Mouse (Mus musculus): Measurements from ENCODE around the gene Wnt10b. TPM values are rescaled to one million over a fixed set of nuclear protein-coding genes. Genes with fewer than 3 reads are reported as not detected.

Gene Wnt10b
- polyA plus RNA-seq, 1 experiment from 2014 or later, result 0.11 TPM

DNA sequence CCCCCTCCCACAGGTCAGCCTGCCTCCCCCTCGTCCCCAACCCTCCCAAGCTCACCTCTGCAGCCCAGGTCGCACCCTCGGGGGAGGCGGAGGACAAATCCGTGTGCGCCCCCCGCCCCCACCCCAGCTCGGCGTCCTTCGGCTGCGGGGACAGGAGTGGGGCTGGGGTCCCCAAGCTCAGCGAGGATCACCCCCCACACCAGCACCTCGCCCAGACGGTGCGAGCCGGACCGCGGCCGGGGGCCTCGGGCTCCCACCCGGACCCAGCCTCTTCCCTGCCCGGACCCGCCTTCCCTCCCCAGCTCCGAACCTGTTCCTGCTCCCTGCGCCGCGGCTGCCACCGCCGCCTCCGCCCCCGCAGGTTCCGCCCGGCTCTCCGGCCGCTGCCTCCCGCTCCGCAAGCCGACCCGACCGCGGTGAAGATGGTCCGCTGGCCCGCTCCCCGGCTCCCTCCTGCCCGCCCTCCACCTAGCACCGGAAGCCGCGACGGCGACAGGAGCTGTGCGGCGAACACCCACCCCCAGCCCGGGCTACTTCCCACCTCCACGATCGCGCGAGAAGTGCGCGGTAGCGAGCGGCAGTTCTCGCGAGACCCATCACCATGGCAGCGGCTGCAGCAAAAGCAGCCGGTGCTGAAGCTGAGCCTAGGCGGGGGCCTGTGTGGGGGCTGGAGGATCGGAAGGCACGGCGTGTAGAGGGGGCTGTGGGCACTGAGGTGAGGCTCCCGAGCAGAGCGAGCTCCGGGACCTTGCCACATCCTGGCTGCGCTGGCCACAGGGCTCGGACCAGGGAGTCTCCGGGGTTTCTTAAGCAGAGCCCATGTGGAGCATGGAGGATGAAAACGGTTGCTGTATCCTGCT, 15.1 kb downstream of the Wnt10b start, which contains the start of gene Arf3:
Gene Arf3 (minus strand): TSS at position 545 of the 860 bp plus-strand sequence.
- Histone ChIP-seq H3K27ac (replicated peaks) (peak within 1 kb of the TSS; percentile 85), H3K9ac (ENCODE audit: low read length) (peak within 1 kb of the TSS; percentile 83), H3K4me2 (replicated peaks; ENCODE audit: low read depth) (peak within 1 kb of the TSS; percentile 92), H3K4me3 (ENCODE audit: low read depth, low read length) (peak within 1 kb of the TSS; percentile 98), H3K27me3 (ENCODE audit: control insufficient read depth, insufficient read depth, low read length) (no peaks in the 10 kb centered on the region), H3K4me1 (replicated peaks; ENCODE audit: control insufficient read depth, insufficient read depth) (no peaks in the 10 kb centered on the region), H3K36me3 (ENCODE audit: control insufficient read depth, insufficient read depth, low read length) (no peaks in the 10 kb centered on the region; the same call in 1 of the 2 replicates), H3K9me3 (ENCODE audit: control insufficient read depth, low read length) (no peaks in the 10 kb centered on the region)
- peak; percentile 96 for DNase-seq (ENCODE audit: low spot score)
- TF ChIP-seq CTCF (IDR thresholded peaks at IDR 0.05; ENCODE audit: low read depth), result no peak; the same call in 1 of the 2 replicates
- peak; percentile 100 for TF ChIP-seq EP300 (optimal IDR thresholded peaks at IDR 0.05)
- ATAC-seq (ENCODE audit: low FRiP score, low TSS enrichment), result peak; percentile 93
- under 1% methylated on average over 42 of the region's 76 CpGs for WGBS

DNA sequence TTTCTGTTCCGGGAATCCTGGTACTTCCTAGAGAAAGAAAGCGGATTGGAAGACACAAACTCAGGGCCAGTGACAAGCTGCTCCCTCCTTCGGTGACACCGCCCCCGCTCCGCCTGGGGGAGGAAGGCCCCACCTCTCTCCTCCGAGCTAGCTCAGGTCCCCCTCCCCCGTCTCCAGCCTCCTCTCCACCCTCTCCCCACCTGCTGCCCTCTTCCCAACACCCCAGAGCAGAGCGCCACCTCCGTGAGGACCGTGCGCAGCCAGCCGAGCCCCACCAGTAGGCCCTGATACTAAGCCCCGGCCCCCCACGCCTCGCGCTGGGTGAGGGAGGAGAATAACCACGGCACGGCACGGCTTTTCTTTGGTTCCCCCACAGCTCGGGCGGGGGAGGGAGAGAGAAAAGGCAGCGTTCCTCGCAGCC, 15.7 kb downstream of the Wnt10b start:
- peak overlapping the region; percentile 85 for H3K27ac ChIP-seq (replicated peaks)
- peak overlapping the region; percentile 83 for H3K9ac ChIP-seq (ENCODE audit: low read length)
- no peaks in the 10 kb centered on the region for H3K27me3 ChIP-seq (ENCODE audit: control insufficient read depth, insufficient read depth, low read length)
- peak overlapping the region; percentile 92 for H3K4me2 ChIP-seq (replicated peaks; ENCODE audit: low read depth)
- no peaks in the 10 kb centered on the region for H3K9me3 ChIP-seq (ENCODE audit: control insufficient read depth, low read length)
- H3K4me3 ChIP-seq (ENCODE audit: low read depth, low read length), result peak overlapping the region; percentile 98
- no peak for TF ChIP-seq EP300 (optimal IDR thresholded peaks at IDR 0.05)
- peak; percentile 49 for TF ChIP-seq CTCF (IDR thresholded peaks at IDR 0.05; ENCODE audit: low read depth)
- DNase-seq (ENCODE audit: low spot score), result peak; percentile 89
- WGBS, result under 1% methylated on average over 21 of the region's 24 CpGs
- H3K4me1 ChIP-seq (replicated peaks; ENCODE audit: control insufficient read depth, insufficient read depth), result no peaks in the 10 kb centered on the region
- H3K36me3 ChIP-seq (ENCODE audit: control insufficient read depth, insufficient read depth, low read length), result no peaks in the 10 kb centered on the region; the same call in 1 of the 2 replicates
- peak; percentile 80 for ATAC-seq (ENCODE audit: low FRiP score, low TSS enrichment)

DNA sequence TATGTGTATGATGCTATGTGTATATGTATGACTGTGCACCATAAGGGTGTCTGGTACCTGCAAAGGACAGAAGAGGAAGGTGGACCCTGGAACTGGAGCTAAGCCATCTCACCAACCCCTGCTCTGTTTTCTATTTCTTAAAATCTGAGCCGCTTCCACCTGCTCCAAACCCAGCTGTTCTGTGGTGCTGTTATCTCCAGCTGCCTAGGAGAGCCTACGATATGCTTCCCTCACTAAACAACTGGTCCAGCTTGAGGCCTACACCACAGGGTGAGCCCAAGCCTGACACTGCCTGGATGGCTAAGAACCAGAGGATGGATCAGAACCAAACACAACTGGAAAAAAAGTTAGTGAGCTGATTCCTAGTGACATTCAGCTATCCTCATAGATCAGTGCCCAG, 23.8 kb downstream of the Wnt10b start:
- WGBS, result 76% methylated on average over 2 of the region's 2 CpGs

DNA sequence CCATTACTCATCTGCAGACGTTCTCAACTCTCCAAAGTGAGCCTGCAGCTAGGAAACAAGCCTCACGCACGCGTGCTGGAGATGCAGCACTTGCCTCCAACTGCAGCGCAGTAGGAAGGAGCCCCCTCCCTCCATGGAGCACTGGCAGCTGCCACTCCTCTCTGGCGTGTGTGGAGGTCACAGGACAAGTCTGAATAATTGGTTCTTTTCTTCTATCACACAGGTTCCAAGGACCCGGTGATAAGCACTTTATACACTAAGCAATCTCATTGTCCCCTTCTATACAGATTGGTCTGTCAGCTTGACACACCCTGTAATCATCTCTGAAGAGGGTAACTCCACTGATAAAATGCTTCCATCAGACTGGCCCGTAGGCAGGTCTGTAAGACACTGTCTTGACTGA, 24.9 kb downstream of the Wnt10b start:
- H3K27me3 ChIP-seq (ENCODE audit: control insufficient read depth, insufficient read depth, low read length), result no peaks in the 10 kb centered on the region
- DNase-seq (ENCODE audit: low spot score), result no peak
- no peak overlapping the region for H3K4me2 ChIP-seq (replicated peaks; ENCODE audit: low read depth)
- H3K27ac ChIP-seq (replicated peaks), result no peak overlapping the region
- H3K4me1 ChIP-seq (replicated peaks; ENCODE audit: control insufficient read depth, insufficient read depth), result no peaks in the 10 kb centered on the region
- TF ChIP-seq EP300 (optimal IDR thresholded peaks at IDR 0.05) (no peak), CTCF (IDR thresholded peaks at IDR 0.05; ENCODE audit: low read depth) (no peak)
- ATAC-seq (ENCODE audit: low FRiP score, low TSS enrichment), result no peak
- no peak overlapping the region for H3K4me3 ChIP-seq (ENCODE audit: low read depth, low read length)
- WGBS, result 68% methylated on average over 8 of the region's 8 CpGs
- no peaks in the 10 kb centered on the region for H3K36me3 ChIP-seq (ENCODE audit: control insufficient read depth, insufficient read depth, low read length)
- no peaks in the 10 kb centered on the region for H3K9me3 ChIP-seq (ENCODE audit: control insufficient read depth, low read length)
- no peak overlapping the region for H3K9ac ChIP-seq (ENCODE audit: low read length)

More for the DNA sequence above, 23.8 kb downstream of the Wnt10b start:
- ATAC-seq (ENCODE audit: low FRiP score, low TSS enrichment), result no peak
- Histone ChIP-seq H3K27me3 (ENCODE audit: control insufficient read depth, insufficient read depth, low read length) (no peaks in the 10 kb centered on the region), H3K36me3 (ENCODE audit: control insufficient read depth, insufficient read depth, low read length) (no peaks in the 10 kb centered on the region), H3K27ac (replicated peaks) (no peak overlapping the region), H3K9ac (ENCODE audit: low read length) (no peak overlapping the region), H3K9me3 (ENCODE audit: control insufficient read depth, low read length) (no peaks in the 10 kb centered on the region), H3K4me2 (replicated peaks; ENCODE audit: low read depth) (no peak overlapping the region), H3K4me3 (ENCODE audit: low read depth, low read length) (no peak overlapping the region), H3K4me1 (replicated peaks; ENCODE audit: control insufficient read depth, insufficient read depth) (no peaks in the 10 kb centered on the region)
- no peak for TF ChIP-seq CTCF (IDR thresholded peaks at IDR 0.05; ENCODE audit: low read depth)
- TF ChIP-seq EP300 (optimal IDR thresholded peaks at IDR 0.05), result no peak
- no peak for DNase-seq (ENCODE audit: low spot score)

DNA sequence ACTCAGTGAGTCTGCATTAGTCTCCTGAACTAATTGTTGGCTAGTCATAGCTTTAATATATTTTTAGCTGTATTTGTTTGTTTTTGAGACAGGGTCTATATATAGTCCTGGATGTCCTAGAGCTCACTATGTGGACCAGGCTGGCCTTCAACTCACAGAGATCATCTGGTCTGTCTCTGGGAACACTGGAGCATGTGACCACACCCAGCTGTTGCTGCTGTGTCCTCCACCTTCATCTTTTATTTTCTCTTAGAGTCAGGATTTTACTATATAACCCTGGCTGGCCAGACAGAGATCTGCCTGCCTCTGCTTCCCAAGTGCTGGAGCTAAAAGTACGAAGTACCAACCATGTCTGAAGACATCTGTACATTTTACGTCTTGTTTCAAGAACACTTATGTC, 28.9 kb downstream of the Wnt10b start:
- DNase-seq (ENCODE audit: low spot score) (no peak), ATAC-seq (ENCODE audit: low FRiP score, low TSS enrichment) (no peak)
- no peak overlapping the region for H3K4me2 ChIP-seq (replicated peaks; ENCODE audit: low read depth)
- no peak overlapping the region for H3K9ac ChIP-seq (ENCODE audit: low read length)
- H3K4me3 ChIP-seq (ENCODE audit: low read depth, low read length), result no peak overlapping the region
- H3K4me1 ChIP-seq (replicated peaks; ENCODE audit: control insufficient read depth, insufficient read depth), result no peaks in the 10 kb centered on the region
- H3K36me3 ChIP-seq (ENCODE audit: control insufficient read depth, insufficient read depth, low read length), result no peaks in the 10 kb centered on the region
- no peak overlapping the region for H3K27ac ChIP-seq (replicated peaks)
- 97% methylated on average over 2 of the region's 2 CpGs for WGBS
- no peaks in the 10 kb centered on the region for H3K27me3 ChIP-seq (ENCODE audit: control insufficient read depth, insufficient read depth, low read length)
- no peak for TF ChIP-seq EP300 (optimal IDR thresholded peaks at IDR 0.05)
- TF ChIP-seq CTCF (IDR thresholded peaks at IDR 0.05; ENCODE audit: low read depth), result no peak
- no peaks in the 10 kb centered on the region for H3K9me3 ChIP-seq (ENCODE audit: control insufficient read depth, low read length)

DNA sequence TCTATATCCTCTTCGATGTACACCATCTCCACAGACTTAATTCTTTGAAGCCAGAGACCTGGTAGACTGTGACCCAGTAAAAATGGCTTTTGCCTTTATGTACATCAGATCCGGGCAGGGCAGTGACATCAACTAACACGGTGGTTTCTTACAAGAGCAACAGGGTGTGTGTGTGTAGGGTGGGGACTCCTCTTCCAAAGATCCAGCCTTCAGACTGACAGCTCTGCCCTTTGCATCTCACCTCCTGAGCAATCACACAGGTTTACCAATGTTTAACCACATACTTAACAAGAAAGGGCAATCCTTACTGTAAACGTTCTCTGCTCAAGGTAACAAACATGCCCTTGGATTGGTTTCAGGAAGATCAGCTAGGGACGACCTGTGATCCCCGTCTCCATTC, 30.7 kb downstream of the Wnt10b start:
- Histone ChIP-seq H3K4me2 (replicated peaks; ENCODE audit: low read depth) (no peak overlapping the region), H3K9ac (ENCODE audit: low read length) (no peak overlapping the region), H3K36me3 (ENCODE audit: control insufficient read depth, insufficient read depth, low read length) (peaks cover 3% of the 10 kb centered on the region), H3K4me3 (ENCODE audit: low read depth, low read length) (no peak overlapping the region), H3K27ac (replicated peaks) (no peak overlapping the region), H3K27me3 (ENCODE audit: control insufficient read depth, insufficient read depth, low read length) (no peaks in the 10 kb centered on the region), H3K9me3 (ENCODE audit: control insufficient read depth, low read length) (no peaks in the 10 kb centered on the region), H3K4me1 (replicated peaks; ENCODE audit: control insufficient read depth, insufficient read depth) (no peaks in the 10 kb centered on the region)
- 55% methylated on average over 6 of the region's 6 CpGs for WGBS
- TF ChIP-seq EP300 (optimal IDR thresholded peaks at IDR 0.05) (no peak), CTCF (IDR thresholded peaks at IDR 0.05; ENCODE audit: low read depth) (no peak)
- DNase-seq (ENCODE audit: low spot score) (no peak), ATAC-seq (ENCODE audit: low FRiP score, low TSS enrichment) (peak; percentile 55)
